Mouse (Mus musculus): Measurements from ENCODE around the gene Efhd2. TPM values are rescaled to one million over a fixed set of nuclear protein-coding genes. Genes with fewer than 3 reads are reported as not detected.

Efhd2 gene
- polyA plus RNA-seq, 1 experiment from 2014 or later: 54.6 TPM

GRCm38 (mm10) chr4:141826060-141826459 is 48.7 kb downstream of the Efhd2 start, which contains the start of gene Cela2a:
Cela2a (minus strand) TSS chr4:141826160.
- in situ Hi-C loops (cut with MboI; ENCODE audit: low pct_unique_long_range_greater_than_20kb): loop anchor here (25.0 kb wide), 1 partner anchor 1186 kb away; no protein-coding TSS in a partner anchor
- CTCF ChIA-PET: interaction anchor here (1.1 kb wide), 1 partner anchor 15 kb away, joined by 4 read pairs; no protein-coding TSS in a partner anchor

GRCm38 (mm10) chr4:141822979-141823378 is 51.7 kb downstream of the Efhd2 start:
- in situ Hi-C loops (cut with MboI; ENCODE audit: low pct_unique_long_range_greater_than_20kb): no loop called here
- ChIA-PET POLR2A (no interaction called here), CTCF (interaction anchor here (1.3 kb wide), 1 partner anchor 12 kb away, joined by 3 read pairs; no protein-coding TSS in a partner anchor)
- ATAC-seq: no peak
- DNase-seq (ENCODE audit: low read depth, low spot score): no peak
- no peaks in the 10 kb centered on the region for H3K27me3 ChIP-seq
- TF ChIP-seq CTCF (IDR thresholded peaks at IDR 0.05): no peak

More at GRCm38 (mm10) chr4:141826060-141826459, 48.7 kb downstream of the Efhd2 start, which contains the start of gene Cela2a:
- POLR2A ChIA-PET: interaction anchor here (0.6 kb wide), 2 partner anchors 34 to 268 kb away, joined by 3 read pairs; no protein-coding TSS in a partner anchor
- ATAC-seq: no peak
- H3K27me3 ChIP-seq: no peaks in the 10 kb centered on the region
- TF ChIP-seq CTCF (IDR thresholded peaks at IDR 0.05): no peak
- no peak for DNase-seq (ENCODE audit: low read depth, low spot score)

- DNase-seq (ENCODE audit: low read depth, low spot score) (no peak), ATAC-seq (no peak)
- ChIA-PET CTCF (interaction anchor here (1.3 kb wide), 1 partner anchor 11 kb away, joined by 3 read pairs; no protein-coding TSS in a partner anchor), POLR2A (no interaction called here)
- in situ Hi-C loops (cut with MboI; ENCODE audit: low pct_unique_long_range_greater_than_20kb): no loop called here
- no peak for TF ChIP-seq CTCF (IDR thresholded peaks at IDR 0.05)
- H3K27me3 ChIP-seq: no peaks in the 10 kb centered on the region
These were observed 52.6 kb downstream of the Efhd2 start for GRCm38 (mm10) chr4:141822089-141822488.

GRCm38 (mm10) chr4:141821178-141821577 is 53.5 kb downstream of the Efhd2 start:
- no peak for TF ChIP-seq CTCF (IDR thresholded peaks at IDR 0.05)
- in situ Hi-C loops (cut with MboI; ENCODE audit: low pct_unique_long_range_greater_than_20kb): no loop called here
- no peak for ATAC-seq
- DNase-seq (ENCODE audit: low read depth, low spot score): no peak
- H3K27me3 ChIP-seq: no peaks in the 10 kb centered on the region
- POLR2A ChIA-PET: no interaction called here
- CTCF ChIA-PET: interaction anchor here (1.1 kb wide), 1 partner anchor 25 kb away, joined by 4 read pairs; the partner anchor contains the start of gene Ctrc

GRCm38 (mm10) chr4:141819316-141819715 is 55.4 kb downstream of the Efhd2 start:
- ChIA-PET POLR2A (no interaction called here), CTCF (no interaction called here)
- ATAC-seq (no peak), DNase-seq (ENCODE audit: low read depth, low spot score) (no peak)
- in situ Hi-C loops (cut with MboI; ENCODE audit: low pct_unique_long_range_greater_than_20kb): no loop called here
- no peaks in the 10 kb centered on the region for H3K27me3 ChIP-seq
- no peak for TF ChIP-seq CTCF (IDR thresholded peaks at IDR 0.05)

DNA sequence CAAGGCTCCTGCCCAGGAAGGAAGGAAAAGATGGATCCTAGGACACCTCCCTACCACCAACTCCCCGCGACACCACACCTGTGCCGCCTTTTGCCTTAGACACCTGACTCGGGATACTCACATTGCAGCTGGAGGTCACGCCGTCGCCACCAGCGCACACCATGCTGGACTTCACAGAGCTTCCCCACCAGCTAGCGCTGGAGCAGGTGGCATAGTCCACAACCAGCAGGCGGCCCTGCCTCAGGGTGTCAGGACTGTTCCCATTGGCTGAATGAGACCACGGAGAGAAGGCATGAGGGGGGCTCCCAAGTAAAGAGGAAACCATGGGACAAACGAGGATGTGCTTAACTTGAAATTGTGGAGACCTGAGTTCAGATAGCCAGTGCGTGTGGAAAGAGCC is 55.9 kb downstream of the Efhd2 start:
- ChIA-PET POLR2A (no interaction called here), CTCF (no interaction called here)
- TF ChIP-seq CTCF (IDR thresholded peaks at IDR 0.05): no peak
- ATAC-seq: no peak
- DNase-seq (ENCODE audit: low read depth, low spot score): no peak
- H3K27me3 ChIP-seq: no peaks in the 10 kb centered on the region
- in situ Hi-C loops (cut with MboI; ENCODE audit: low pct_unique_long_range_greater_than_20kb): no loop called here

DNA sequence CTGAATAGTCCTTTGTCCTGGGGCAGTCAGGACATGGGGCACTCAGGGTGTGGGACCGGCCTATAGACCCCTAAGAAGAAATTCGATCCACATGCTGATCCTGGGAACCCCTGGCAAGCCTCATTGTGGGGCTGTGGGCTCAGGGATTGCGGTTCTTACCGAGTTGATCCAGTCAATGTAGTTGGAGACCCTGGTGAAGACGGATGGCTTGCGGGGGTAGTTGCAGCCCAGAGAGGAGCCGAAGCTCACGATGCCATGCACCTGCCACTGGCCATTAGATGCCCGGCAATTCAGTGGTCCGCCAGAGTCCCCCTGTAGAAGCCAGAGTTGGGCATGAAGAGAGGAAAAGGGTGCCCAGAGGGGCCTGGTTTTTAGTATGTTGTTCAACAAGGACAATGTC is 57.0 kb downstream of the Efhd2 start:
- no peak for ATAC-seq
- in situ Hi-C loops (cut with MboI; ENCODE audit: low pct_unique_long_range_greater_than_20kb): no loop called here
- H3K27me3 ChIP-seq: no peaks in the 10 kb centered on the region
- CTCF ChIA-PET: interaction anchor here (1.6 kb wide), 1 partner anchor 16 kb away, joined by 3 read pairs; no protein-coding TSS in a partner anchor
- TF ChIP-seq CTCF (IDR thresholded peaks at IDR 0.05): no peak
- DNase-seq (ENCODE audit: low read depth, low spot score): no peak
- POLR2A ChIA-PET: no interaction called here

GRCm38 (mm10) chr4:141816776-141817655 is 57.7 kb downstream of the Efhd2 start:
- H3K27me3 ChIP-seq: no peaks in the 10 kb centered on the region
- ATAC-seq (no peak), DNase-seq (ENCODE audit: low read depth, low spot score) (no peak)
- ChIA-PET POLR2A (no interaction called here), CTCF (interaction anchor here (1.6 kb wide), 1 partner anchor 17 kb away, joined by 3 read pairs; no protein-coding TSS in a partner anchor)
- no peak for TF ChIP-seq CTCF (IDR thresholded peaks at IDR 0.05)
- in situ Hi-C loops (cut with MboI; ENCODE audit: low pct_unique_long_range_greater_than_20kb): no loop called here

- no peak for ATAC-seq
- no peaks in the 10 kb centered on the region for H3K27me3 ChIP-seq
- TF ChIP-seq CTCF (IDR thresholded peaks at IDR 0.05): no peak
- in situ Hi-C loops (cut with MboI; ENCODE audit: low pct_unique_long_range_greater_than_20kb): no loop called here
- DNase-seq (ENCODE audit: low read depth, low spot score): no peak
- CTCF ChIA-PET: no interaction called here
- POLR2A ChIA-PET: no interaction called here
These were observed 58.5 kb downstream of the Efhd2 start for GRCm38 (mm10) chr4:141816267-141816666.

DNA sequence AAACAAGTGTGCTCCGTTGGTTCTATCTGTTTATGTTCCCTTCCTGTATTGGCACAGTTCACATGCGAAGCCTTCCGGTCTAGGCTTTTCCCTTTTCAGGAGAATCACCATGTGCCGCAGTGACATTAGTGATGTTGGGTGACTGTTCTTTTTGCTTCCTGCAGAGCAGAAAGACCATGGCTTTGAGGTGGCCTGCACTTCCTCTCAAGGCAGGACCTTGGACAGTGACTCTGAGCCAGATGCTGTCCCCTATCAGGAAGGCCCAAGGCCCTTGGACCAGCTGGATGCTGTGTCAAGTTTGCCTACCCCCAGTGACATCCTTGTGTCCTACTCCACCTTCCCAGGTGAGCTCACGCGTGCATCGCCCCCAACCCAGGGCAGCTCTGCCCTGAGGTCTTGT is 63.3 kb downstream of the Efhd2 start:
- DNase-seq (ENCODE audit: low read depth, low spot score): no peak
- no peaks in the 10 kb centered on the region for H3K27me3 ChIP-seq
- CTCF ChIA-PET: interaction anchor here (1.2 to 2.9 kb wide), 3 partner anchors 11 to 43 kb away, joined by 3 to 19 read pairs (median 4); partner anchors contain the start of gene Cela2a
- in situ Hi-C loops (cut with MboI; ENCODE audit: low pct_unique_long_range_greater_than_20kb): no loop called here
- ATAC-seq: no peak
- TF ChIP-seq CTCF (IDR thresholded peaks at IDR 0.05): no peak
- POLR2A ChIA-PET: no interaction called here

GRCm38 (mm10) chr4:141810975-141811374 is 63.7 kb downstream of the Efhd2 start:
- no peak for TF ChIP-seq CTCF (IDR thresholded peaks at IDR 0.05)
- POLR2A ChIA-PET: no interaction called here
- no peak for DNase-seq (ENCODE audit: low read depth, low spot score)
- in situ Hi-C loops (cut with MboI; ENCODE audit: low pct_unique_long_range_greater_than_20kb): no loop called here
- no peaks in the 10 kb centered on the region for H3K27me3 ChIP-seq
- no peak for ATAC-seq
- CTCF ChIA-PET: interaction anchor here (1.2 to 2.9 kb wide), 4 partner anchors 12 to 287 kb away, joined by 3 to 19 read pairs (median 4); partner anchors contain the start of gene Cela2a

Measured in Patski (cell line).